Mouse (Mus musculus) adrenal gland, postnatal 25 days (tissue): ENCODE data around the gene Prrt1. TPM values are rescaled to one million over a fixed set of nuclear protein-coding genes. Genes with fewer than 3 reads are reported as not detected.

Source experiments
- DNase-seq: peaks from one replicate; pipeline ENCODE4 v3.0.0; 2021; ENCODE audit warnings: mixed read lengths
- total RNA-seq: library from RNA; stranded (reverse); gene quantifications from 2 replicates; pipeline ENCODE4 v1.2.3, GENCODE M21; 2021

The Prrt1 gene
- total RNA-seq, 1 experiment from 2014 or later, result 13.5 TPM

DNA sequence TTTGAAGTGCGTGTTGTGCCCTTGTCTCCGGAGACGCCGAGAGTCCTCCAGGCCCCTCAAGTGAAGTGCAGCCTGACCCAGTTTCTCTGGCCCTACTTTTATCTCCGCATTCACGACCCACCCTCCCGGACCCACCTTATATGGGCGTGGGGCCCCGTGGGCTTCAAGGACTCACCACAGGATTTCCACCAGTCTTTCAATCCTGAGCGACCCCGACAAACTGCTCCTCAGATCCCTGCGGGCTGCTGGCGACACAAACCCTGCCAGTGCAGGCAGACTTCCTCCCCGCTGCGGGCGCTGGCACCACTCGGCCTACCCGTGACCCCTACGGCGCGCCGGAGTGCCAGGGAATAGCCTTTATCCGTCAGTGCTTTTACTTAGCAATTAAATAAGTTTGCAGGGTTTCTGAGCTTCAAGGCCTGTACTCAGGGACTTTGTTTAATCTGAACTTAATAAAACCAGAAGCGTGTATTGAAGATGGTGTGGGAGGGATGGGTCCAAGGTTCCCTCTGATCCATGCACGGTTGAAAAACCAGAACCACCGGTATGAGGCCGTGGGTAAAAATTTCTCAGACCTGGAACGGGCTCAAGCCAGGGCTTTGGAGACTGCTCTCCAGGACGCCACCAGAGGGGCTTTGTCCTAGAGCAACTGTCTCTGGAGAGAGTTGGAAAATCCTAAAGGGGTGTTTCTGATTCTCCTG is 1.2 kb upstream of the Prrt1 start, which contains the start of gene Ppt2:
Ppt2 (minus strand) TSS at position 568 of the 701 bp plus-strand sequence.
- DNase-seq, result peak; percentile 70

DNA sequence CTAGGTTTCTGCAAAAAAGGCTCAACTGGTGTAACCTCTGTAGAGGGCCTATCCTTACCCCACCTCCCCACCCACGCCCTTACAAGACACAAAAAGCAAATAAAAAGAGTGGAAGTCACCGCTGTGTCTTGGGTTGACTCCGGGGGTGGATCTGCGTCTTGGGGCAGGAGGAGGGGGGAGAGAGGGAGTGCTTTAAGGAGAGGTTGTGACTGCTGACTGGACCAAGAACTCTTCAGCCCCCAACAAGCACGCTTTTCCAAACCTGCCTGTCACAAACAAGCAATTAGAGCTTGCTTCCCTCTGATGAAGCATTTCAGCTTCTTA is 727 bp upstream of the Prrt1 start:
- no peak for DNase-seq

DNA sequence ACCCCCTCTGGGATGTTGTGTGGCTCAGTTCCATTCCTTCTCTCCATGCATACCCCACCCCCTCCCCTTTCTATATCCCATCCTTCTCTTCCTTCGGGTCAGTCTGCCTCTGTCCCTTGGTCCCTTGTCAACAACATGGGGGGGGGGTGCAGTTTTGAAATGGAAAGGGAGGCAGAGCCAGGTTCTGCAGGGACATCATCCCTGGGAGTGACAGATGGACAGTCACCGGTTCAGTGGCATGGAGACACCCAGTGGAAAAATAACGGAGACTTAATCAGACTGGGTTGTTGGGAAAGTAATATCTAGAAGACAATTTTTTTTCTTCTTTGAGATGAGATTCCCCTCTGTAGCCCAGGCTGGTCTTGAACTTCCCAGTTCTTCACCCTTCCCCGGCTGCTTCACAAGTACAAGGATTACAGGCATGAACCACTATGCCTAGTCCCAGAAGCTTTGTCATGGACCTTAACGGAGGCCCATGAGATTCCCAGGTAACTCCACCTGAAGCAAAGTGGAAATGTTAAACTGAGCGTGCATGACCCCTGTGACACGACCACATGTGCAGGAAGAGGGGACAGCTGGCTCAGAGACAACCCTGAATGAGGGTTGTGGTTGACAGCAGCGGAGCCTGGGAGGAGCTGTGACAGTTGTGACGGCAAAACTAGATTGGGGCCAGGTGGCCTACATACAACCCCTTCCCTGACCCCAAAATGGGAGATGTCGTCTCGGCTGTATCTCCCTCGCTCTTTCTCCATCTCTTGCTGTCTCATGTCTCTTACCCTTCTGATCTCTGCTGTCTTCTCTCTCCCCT is 667 bp downstream of the Prrt1 start:
- no peak for DNase-seq

DNA sequence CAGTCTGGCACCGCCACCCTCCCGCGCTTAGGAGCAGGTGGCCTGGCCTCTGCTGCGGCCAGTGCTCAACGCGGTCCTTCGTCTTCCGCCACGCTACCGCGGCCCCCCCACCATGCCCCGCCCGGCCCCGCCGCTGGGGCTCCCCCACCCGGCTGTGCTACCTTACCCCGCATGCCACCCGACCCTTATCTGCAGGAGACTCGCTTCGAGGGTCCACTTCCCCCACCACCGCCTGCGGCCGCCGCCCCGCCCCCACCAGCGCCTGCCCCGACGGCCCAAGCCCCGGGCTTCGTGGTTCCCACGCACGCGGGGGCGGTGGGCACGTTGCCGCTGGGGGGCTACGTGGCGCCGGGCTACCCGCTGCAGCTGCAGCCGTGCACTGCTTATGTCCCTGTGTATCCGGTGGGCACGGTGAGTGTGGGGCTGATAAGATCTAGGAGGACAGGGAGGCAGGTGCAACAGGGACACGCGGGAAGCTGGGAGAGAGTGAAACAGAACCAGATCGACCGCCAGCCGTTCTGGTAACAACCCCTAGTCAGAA is 1.5 kb downstream of the Prrt1 start:
- DNase-seq, result no peak

DNA sequence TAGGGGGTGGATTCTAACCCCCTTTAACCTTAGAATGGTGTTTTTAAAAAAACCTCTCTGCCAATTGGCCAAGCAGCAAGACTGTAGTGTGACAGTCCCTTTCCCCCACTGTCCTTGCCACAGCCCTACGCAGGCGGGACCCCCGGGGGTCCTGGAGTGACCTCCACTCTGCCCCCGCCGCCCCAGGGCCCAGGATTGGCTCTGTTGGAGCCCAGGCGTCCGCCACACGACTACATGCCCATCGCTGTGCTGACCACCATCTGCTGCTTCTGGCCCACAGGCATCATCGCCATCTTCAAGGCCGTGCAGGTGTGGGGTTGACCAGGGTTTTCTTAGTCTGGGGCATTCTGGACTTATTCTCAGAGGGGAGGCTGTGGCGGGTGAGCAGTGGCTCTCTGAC is 2.3 kb downstream of the Prrt1 start:
- DNase-seq, result no peak

DNA sequence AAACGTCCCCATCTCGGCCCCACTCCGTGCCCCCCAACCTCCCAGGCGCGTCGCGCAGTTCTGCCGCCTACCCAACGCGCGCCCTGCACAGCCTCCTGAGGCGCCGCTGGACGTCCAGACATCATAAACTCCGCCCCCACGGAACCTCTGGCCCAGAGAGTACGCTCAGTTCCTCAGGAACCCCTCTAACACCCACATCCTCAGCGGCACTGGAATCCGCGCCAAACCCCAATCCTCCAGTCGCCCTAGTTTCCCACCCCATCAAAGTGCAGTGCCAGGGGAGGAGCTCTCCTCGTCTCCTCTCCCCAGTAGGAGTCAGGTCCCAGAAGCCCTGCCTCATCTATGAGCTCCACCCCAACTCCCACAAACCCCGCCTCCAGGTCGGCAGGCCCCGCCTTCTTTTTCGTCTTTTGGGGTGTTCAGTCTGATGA is 2.9 kb downstream of the Prrt1 start:
- DNase-seq, result peak; percentile 68

DNA sequence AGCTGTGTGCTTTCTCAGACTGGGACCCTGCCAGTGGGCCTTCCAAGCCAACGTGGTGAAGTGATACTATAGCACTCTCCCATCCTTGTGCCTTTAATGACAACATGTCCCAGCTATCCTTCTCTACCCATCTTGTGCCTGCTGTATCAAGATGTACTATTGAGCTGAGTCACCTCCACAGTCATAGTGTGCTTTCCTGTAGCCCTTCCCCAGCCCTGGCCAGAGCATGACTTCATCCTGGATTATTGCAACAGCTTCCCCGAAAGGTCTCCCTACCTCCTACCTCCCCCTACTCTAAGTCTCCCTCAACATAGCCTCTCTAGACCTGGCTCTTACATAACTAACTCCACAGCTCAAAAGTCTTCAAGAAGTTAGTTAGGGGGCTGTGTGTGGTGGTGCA is 6.3 kb downstream of the Prrt1 start:
- DNase-seq, result no peak

DNA sequence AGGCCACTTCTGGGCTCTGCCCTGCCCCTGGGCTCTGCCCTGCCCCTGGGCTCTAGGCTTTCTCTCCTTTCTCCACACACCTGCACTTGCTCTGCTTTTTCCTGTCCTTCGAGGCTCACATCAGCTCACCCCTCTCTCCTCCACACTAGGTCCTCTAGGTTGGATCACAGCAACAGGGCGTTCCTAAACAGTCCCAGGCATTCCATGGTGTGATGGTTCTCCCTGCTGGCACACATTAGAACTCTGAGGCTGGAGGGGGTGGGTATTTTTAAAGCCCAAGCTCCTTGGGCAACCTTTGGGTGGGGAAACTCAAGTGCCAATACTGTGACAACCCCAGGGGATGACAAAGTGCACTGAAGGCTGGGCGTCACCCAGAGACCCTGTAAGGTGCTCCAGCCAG is 8.1 kb downstream of the Prrt1 start:
- no peak for DNase-seq

DNA sequence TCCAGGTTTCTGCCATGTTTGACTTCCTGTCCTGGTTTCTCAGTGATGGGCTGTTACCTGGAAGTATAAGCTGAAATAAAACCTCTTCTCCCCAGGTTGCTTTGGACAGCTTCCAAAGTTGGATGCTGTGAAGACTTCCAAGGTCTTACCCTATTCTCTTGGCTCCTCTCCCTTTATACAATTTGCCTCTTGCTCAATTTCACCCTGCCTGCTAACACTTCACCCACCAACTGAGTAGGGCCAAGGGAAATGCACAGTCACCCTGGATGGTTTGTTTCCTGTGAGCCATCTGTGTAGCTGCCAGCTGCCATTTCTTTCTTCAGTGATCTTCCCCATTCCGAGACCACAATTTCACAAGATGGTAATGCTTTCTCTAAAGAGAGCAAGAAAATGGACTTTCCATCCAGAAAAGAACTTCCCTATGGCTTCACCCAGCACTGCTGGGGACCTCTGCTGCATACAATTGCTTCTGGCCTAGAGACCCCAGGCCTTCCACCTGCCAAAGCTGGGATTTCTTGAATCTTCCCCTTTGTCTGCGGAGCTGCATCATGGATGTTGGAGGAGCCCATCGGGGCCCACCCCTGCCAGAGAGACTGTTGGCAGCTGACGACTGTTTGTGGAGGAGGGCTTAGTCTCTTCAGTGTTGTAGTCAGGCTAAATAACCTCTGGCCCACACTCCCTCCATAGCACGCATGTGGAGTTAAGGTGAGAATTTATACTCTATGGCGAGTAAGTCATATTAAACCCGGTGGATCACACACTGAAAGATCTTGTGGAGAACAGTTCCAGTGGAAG is 10.3 kb downstream of the Prrt1 start:
- DNase-seq, result no peak

DNA sequence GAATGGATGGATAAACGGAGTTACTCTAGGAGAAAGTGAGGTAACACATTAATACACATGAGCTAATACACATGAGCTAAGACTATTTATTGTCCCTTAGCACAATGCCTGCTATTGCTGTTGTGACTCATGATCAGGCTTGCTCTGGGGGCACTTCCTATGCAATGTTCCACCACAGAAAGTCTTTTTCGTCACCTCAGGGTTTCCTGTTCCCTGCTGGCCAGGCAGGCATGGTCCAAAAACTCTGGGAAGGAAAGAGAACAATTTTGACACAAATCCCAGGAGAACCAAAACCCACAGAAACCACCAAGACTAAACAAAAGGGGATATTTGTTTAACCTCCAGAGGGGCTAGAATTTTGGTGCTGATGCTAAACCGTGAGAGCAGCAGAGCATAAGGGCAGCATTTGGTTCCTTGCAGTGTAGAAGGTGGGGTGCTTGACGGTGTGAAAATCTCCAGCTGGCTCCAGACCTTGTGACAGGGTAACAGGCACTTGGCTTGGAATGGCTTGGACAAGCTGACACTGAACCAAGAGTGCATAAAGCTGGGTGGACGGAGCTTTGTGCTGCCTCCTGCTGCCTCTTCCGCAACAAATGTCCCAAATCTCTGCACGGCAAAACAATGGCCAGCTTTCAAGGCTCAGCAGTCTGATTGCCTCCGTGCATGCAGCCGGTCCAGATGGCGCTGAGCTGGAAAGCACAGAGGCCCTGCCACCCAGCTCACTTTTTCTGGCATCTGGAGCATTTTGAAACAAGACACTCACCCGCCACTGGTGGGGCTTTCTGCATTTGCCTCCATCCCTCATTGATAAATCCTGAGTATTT is 11.7 kb downstream of the Prrt1 start:
- DNase-seq, result no peak

DNA sequence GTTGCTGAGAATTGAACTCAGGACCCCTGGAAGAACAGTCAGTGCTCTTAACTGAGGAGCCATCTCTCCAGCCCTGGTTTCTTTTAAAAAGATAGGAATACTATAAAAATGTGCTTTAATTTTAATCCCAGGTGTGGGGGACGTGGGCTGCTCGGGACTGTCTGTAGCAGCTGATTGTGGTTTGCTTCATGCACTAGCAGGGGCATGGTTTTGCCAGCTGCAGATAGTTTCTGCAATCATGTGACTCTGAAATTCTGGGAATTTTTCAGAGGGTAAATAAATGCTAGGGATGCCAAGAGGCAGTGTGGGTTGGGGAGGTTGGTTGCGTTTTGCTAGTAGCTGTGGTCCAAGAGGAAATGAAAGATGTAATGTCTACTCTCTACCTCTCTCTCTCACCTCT is 12.6 kb downstream of the Prrt1 start:
- no peak for DNase-seq

DNA sequence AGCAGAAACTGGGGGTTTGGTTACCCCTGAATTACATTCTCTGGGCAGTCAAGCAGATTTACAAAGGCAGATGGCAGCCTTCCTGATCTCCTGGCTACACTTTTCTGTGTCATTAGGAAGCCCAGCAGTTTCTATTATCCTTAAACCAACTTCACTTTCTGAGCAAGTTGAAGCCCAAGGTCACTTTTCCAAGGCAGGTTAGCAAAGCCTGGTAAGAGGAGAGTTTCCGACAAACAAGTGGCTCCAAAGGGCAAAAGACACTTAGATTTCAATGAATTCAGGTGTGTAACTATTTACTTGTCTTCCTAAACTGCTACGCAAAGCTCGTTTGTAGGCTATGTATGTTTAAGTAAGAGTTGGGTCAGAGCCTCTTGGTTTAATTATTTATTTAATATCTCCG is 14.0 kb downstream of the Prrt1 start:
- DNase-seq, result no peak

DNA sequence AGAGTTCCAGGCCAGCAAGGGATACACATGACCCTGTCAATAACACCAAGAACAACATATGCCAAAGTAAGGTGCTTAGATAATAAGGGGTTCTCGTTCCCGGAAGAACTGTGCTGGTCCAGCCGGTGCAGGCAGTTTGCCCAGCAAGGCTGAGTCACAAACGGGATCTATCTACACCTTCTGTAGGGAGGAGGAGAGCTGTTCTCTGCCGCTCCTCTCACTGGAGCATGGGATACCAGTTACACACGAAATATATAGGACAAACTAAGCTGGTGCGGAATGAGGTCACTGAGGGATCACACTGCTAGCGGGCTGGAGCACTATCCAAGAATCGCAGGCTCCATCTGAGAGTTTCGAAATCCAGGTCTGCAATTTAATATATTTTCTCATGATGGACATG is 14.6 kb downstream of the Prrt1 start:
- DNase-seq, result no peak

DNA sequence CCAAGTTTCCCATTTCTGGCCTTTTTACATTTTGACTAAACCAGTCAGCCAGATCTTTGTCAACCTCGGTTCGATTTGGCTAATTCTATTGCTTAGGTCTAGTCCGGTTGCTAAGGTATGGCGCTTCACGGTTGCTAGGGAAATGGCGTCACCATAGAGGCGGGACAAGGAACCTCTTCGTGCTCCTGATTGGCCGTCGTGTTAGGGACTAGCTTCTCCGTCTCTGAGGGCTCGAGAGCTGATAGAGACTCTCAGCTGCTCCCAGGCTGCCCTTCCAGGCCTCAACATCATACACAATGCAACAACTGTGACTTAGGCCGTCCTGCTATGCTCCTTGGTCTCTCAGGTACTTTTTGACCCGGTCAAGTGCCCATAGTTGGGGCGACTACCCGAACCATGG is 15.3 kb downstream of the Prrt1 start, which contains the start of gene Fkbpl:
Fkbpl (plus strand) TSS at position 157 of the 400 bp plus-strand sequence.
- peak; percentile 90 for DNase-seq

DNA sequence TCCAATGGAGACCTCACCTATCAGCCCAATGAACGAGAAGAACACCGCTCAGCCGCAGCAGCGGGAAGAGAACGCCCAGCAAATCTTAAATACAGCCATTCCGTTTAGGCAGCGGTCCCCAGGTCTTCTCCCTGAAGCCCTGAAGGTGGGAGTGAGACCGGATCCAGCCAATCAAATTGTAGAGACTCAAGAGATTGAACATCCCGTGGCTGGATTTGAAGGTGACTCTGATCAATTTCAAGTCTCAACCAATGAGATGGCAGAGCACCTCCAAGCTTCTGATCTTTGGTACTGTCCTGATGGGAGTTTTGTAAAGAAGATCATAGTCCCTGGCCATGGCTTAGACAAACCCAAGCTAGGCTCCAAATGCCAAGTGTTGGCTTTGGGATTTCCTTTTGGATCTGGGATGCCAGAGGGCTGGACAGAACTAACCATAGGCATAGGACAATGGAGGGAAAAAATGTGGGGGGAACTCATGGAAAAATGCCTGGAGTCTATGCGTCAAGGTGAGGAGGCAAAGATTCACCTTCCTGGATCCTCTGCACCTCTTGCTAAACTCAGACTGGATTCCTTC is 16.0 kb downstream of the Prrt1 start:
- DNase-seq, result no peak

DNA sequence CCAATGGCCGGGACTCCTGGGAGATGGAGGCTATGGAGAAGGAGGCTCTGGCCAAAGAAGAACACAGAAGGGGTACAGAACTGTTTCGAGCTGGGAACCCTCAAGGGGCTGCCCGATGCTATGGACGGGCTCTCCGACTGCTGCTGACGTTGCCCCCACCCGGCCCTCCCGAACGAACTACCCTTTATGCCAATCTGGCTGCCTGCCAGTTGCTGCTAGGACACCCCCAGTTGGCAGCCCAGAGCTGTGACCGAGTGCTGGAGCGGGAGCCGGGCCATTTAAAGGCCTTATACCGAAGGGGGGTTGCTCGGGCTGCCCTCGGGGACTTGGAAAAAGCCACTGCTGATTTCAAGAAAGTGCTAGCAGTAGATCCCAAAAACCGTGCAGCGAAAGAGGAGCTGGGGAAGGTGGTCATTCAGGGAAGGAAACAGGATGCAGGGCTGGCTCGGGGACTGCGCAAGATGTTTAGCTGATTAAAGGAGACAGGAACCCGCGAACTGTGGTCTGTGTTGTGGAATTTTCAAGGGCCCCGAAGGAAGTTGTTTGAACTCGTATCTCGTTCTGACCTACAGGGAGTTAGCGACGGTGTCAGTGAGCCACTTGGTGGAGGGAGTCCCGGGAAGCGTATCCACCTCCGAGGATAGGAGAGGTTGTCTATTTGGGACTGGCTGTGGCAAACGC is 16.6 kb downstream of the Prrt1 start:
- no peak for DNase-seq

DNA sequence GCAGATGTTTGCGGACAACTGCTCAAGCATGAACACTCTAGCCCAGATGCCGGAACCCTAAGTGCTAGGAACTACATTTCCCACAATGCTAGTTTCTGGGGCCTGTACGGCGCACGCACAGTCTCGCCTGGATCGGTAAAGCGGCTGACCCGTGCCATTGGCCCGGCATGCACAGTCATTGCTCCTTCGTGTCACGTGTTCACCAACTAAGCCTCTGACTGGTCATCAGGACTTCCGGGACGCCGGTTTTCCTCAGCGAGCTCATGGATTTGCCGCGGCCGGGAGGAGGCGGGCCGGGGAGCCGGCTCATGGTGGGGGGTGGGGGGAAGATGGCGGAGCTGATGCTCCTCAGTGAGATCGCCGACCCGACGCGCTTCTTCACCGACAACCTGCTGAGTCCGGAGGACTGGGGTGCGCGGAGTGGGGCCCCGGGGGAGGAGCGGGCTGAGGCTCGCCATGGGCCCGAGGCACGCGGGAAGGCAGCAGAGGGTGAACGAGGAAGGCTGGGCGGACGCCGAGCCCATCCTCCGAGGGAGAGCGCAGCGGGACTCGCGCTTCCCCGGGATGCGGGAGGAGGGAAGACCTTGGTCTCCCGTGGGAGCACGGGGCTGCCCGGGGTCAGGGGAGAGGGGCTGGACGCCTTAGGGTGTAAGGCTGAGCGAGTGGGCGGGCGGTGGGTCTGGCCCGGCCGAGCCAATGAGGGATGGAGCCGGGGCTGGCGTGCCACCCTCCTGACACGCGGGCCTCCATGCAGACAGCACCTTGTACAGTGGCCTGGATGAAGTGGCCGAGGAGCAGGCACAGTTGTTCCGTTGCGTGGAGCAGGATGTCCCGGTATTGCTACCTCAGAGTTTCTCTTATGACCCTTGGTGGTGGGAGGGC is 17.8 kb downstream of the Prrt1 start, which contains the start of gene Atf6b:
Atf6b (plus strand) TSS at position 241 of the 882 bp plus-strand sequence.
- DNase-seq, result peak; percentile 93

DNA sequence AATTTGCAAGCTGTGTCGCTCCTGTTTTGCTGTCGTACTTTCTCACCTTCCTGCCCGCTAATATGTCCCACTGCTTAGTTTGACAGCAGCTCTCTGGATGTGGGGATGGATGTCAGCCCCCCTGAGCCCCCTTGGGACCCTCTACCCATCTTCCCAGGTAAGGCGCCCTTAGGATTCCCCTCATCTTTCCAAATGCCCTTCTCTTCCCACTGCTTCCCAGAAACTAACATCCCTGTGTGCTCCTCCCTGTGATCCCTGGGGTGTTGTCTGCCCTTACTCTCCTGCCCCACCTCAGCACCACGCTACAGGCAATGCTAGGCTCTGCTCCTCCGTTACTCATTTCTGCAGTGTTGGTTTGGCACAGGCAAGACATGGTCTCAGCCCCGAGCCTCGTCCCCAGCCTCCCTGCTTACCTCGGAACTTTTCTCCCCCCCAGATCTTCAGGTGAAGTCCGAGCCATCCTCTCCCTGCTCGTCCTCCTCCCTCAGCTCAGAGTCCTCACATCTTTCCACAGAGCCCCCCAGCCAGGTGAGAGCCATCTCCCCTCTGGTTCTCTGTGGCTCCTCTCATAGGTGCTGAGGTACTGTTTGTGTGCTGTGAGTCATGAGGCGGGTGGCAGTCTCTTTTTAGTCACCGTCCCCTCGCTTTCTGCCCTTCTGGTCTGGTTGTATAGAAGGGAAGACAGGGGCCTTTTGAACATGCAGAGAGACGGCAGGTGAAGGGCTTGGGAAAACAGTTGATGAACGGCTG is 19.0 kb downstream of the Prrt1 start:
- DNase-seq, result no peak
